Mouse (Mus musculus) gastrocnemius, adult 8-10 months (tissue): ENCODE data around the gene Phlda2. TPM values are rescaled to one million over a fixed set of nuclear protein-coding genes. Genes with fewer than 3 reads are reported as not detected.
A peak's percentile ranks its signal among the peaks of the same experiment; 100 is the strongest.

Experiments used
- DNase-seq, 2 experiments: peaks; one replicate each; pipeline ENCODE4 v3.0.0; 2022; ENCODE audit warnings: low spot score in 2 of 2
- total RNA-seq, 4 experiments: library from RNA; stranded (reverse); gene quantifications; 2 replicates each; pipeline ENCODE4 v1.2.4; 2022

Gene Phlda2
- total RNA-seq, 4 experiments from 2014 or later = not detected

DNA sequence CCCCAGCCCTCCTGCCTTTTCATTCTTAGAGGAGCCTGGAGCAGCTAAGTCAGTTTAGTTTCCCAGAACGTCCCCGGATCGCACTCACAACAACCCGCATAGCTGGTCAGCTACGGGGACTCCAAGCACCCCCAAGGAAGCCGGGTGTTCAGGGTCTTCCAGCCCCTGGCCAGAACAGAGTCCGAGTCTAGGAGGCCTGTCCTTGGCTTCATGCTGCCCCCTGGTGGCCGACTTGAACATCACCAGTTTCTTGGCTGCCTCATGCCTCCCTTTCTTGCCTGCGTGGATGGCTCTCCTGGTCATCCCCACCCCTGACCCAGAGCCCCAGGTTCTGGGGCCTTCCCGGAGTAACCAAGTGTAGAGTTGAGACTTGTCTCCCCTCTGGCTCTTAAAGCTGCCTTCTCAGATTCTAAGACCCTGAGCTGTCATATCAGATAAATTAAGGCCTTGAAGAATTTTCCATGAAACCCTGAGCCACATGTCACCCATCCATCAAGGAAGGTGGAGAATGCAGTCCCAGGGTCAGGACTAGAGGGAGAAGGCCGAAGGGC, 39.0 kb downstream of the Phlda2 start:
- DNase-seq = peak in 1 of 2 experiments; percentile 46

DNA sequence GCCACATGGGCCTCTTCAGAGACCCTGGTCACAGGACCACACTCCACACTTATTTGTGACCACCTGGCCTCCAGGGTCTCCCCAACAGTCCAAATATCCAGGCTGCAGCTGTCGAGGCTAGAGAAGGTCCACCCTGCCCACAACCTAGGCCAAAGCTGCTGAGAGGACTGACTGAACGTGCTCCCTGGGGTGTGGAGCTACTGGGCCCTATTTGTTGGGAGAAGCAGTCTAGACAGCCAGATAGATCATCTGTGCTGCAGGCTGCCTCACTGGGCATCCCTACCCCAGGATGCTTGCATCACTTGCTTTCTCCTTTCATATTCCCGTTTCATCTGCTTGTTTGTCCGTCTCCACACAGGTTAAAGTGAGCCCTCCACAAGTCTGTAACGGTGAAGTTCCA, 40.4 kb downstream of the Phlda2 start:
- DNase-seq = no peak

DNA sequence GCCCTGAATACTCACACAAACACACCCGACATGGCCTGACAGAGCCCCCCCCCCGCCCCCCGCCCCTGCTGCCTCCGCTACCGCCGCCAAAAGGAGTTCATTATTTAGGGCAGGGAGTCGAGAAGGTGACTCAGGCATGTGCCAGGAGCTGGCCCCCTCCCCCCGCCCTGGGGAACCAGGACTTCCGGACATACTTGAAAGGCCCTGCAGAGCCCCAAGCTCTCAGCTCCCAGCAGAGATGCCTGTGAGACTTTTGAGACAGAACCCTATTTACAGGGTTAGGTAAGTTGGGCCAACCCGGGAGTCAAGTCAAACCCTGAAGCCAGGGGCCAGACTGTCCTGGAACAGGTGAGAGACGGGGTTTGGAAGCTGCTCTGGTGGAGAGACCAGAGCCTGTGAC, 41.0 kb downstream of the Phlda2 start:
- no peak for DNase-seq

DNA sequence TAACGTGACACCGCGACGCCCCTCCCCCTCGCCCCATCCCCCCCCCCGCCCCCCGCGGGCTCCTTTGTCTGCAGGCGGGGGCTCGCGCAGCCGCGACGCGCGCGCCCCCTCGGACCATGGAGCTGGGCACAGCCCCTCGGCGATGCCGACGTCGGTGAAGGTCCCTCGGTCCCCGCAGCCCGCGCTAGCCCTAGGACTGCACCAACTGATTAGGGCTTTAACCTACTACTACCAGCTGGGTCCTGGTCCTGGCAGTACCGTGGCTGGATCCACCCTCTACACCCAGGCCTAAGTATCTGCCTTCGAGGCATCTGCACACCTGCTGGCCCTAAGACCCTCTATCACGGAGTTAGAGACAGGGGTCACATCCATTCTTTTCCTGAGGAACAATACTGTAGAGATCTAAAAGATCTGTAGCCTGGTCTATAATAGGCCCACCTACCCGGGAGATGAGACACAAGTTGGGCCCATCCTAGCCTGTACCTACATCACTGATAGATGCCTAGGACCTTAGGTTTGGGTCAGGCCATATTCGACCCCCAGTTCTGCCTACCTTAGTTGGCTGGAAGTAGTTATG, 41.6 kb downstream of the Phlda2 start:
- peak in 1 of 2 experiments; percentile 23 for DNase-seq

DNA sequence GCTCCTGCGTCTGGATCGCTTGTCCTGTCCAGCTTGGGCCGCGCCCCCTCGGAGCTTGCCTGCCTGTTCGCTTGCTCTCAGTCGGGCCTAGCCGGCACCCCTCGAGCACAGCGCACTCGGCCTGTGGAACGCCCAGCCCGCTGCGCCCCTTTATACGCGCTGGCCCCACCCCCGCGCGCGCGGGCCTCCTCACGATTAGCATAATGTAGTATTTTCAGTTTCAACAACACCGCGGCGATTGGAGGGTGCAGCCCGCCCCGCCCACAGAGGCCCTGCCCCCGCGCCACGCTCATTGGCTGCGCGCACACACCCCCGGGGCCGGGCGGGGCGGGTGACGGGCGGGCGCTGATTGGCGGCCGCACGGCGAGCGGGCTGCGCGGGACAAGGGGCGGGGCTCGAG, 42.1 kb downstream of the Phlda2 start, which contains the start of gene Cdkn1c:
Gene Cdkn1c, minus strand, starts transcription at position 177 of the 400 bp plus-strand sequence.
- DNase-seq = peak; percentile 86 to 91

DNA sequence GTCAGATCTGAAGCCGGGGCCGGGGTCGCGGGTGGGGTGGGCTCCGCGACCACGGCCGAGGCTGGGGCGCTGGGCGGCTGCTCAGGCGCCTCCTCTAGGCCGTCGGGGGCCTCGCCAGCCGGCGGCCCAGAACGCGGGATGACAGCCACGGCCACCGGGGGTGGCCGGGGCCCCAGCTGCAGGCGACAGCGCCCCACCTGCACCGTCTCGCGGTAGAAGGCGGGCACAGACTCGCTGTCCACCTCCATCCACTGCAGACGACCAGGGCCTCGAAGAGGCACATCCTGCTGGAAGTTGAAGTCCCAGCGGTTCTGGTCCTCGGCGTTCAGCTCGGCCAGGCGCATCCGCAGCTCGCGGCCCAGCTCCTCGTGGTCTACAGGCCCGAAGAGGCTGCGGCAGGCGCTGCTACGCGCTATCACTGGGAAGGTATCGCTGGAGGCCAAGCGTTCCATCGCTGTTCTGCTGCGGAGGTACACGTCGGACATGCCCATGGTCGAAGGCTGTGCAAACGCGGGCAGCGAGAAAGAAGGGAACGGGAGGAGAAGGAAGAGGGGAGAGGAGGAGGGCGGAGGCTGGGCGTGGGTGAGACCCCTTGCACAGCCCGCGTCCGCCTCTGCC, 42.6 kb downstream of the Phlda2 start:
- DNase-seq = no peak

DNA sequence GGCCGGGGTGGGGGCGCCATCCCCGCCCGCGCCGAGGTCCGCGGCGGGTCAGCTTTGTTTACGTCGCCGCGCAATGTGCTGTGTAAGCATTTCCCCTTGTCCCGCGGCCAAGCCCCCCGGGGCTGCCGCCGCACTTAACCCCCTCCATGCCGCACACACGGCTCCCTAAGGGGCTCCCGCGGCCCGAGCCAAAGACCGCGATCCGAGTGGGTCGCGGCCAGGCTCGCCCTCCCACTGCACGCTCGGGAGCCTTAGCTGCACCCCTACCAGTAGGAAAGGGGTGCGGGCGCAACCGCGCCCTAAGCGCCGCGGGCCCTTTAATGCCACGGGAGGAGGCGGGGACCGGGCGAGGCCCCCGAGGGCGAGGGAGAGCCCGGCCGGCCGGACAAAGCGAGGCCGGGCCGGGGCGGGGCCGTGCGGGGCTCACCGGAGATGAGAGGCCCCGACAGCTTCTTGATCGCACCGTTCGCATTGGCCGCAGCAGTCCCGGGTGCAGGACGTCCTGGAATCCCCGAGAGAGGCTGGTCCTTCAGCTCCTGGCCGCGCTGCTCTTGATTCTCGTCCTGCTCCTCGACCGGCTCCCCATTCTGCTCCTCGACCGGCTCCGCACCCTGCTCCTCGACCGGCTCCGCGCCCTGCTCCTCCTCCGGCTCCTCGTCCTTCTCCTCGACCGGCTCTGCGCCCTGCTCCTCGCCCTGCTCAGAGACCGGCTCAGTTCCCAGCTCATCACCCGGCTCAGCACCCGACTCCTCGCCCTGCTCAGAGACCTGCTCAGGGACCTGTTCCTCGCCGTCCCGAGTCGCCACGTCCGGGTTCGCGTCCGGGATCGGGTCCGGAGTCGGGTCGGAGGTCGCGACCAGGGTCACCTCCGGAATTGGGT, 43.4 kb downstream of the Phlda2 start:
- DNase-seq = peak; percentile 34 to 38

DNA sequence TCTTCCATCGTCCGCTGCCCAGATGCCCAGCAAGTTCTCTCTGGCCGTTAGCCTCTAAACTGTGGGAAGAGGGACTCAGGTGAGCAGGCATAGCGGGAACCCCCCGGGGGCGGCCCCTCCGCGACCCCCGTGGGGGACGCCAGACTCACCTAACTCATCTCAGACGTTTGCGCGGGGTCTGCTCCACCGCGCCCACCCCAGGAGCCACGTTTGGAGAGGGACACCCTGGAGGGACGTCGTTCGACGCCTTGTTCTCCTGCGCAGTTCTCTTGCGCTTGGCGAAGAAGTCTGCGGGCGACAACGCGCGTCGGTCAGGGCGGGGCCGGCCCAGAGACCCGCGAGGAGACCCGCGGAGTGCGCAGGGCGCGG, 44.0 kb downstream of the Phlda2 start:
- no peak for DNase-seq

Other genes with a start within 250 kb of the Phlda2 start
- gene Cdkn1c, start 42.1 kb downstream of the Phlda2 start, total RNA-seq = 10 to 100 TPM; 14.9 to 27.6 (median 22.9) TPM
- under 1 TPM in 2 of 4 experiments, not detected in 2; 0.32 to 0.56 TPM for gene Slc22a18, start 29.4 kb downstream of the Phlda2 start, total RNA-seq
- gene Nap1l4, start 46.0 kb upstream of the Phlda2 start, total RNA-seq = 100 to 1,000 TPM; 181 to 185 (median 183) TPM
- gene Cars, start 96.9 kb upstream of the Phlda2 start, total RNA-seq = 10 to 100 TPM; 31.9 to 41.9 (median 38.4) TPM
- gene Tnfrsf26, start 125.6 kb upstream of the Phlda2 start, total RNA-seq = under 1 TPM; 0.07 to 0.21 (median 0.14) TPM
- 1 to 10 TPM; 1.2 to 2.8 (median 1.7) TPM for gene Tnfrsf22, start 146.5 kb upstream of the Phlda2 start, total RNA-seq
- 1 to 10 TPM; 2.5 to 4.6 (median 3.4) TPM for gene Tnfrsf23, start 182.7 kb upstream of the Phlda2 start, total RNA-seq